Mouse (Mus musculus) heart, adult 2 months (tissue): ENCODE data around the gene Tle2.

Experiments used
- CTCF ChIP-seq: fragments of 200-600 bp; IDR thresholded peaks from 2 replicates; pipeline ENCODE4 v1.8.1; 2022; ENCODE audit warnings: antibody characterized with exemption, mild to moderate bottlenecking, moderate library complexity
- EP300 ChIP-seq: fragments of 200-500 bp; IDR thresholded peaks from 2 replicates; pipeline ENCODE4 v1.6.1; 2011; ENCODE audit warnings: low read depth, low read length, control low read depth; ENCODE audit not compliant: insufficient read depth
- POLR2A ChIP-seq: fragments of 200-500 bp; IDR thresholded peaks from 2 replicates; pipeline ENCODE4 v1.6.1; 2011; ENCODE audit warnings: mild to moderate bottlenecking, low read depth, low read length, control low read depth; ENCODE audit not compliant: insufficient read depth

- TF ChIP-seq CTCF = no peak
- no peak for TF ChIP-seq POLR2A
- TF ChIP-seq EP300 = no peak
Observed at GRCm38 (mm10) chr10:81574081-81575056, at the start of gene Tle2.
